Mouse (Mus musculus): ENCODE data around the gene Prkcg. TPM values are rescaled to one million over a fixed set of nuclear protein-coding genes. Genes with fewer than 3 reads are reported as not detected.

Gene Prkcg
- not detected for polyA plus RNA-seq (2014; fragmentation: Illumina TruSeq; extraction: RNeasy Lipid Tissue Mini Kit (QIAGEN cat#74804))

GRCm38 (mm10) chr7:3288976-3289970 lies at the start of gene Prkcg, which contains the start of gene Myadm:
TSS of gene Prkcg (plus strand) at chr7:3289179.
TSS of gene Myadm (plus strand) at chr7:3289080.

GRCm38 (mm10) chr7:3332619-3333521 lies 43.9 kb downstream of the Prkcg start, which contains the start of gene Cacng7:
TSS of gene Cacng7 (plus strand) at chr7:3332955.

Other genes starting within 250 kb of the Prkcg start
- 0.46 TPM for gene AU018091, start 120.0 kb upstream of the Prkcg start, polyA plus RNA-seq (2014; fragmentation: Illumina TruSeq; extraction: RNeasy Lipid Tissue Mini Kit (QIAGEN cat#74804))
- gene Nlrp12, start 39.4 kb upstream of the Prkcg start, polyA plus RNA-seq (2014; fragmentation: Illumina TruSeq; extraction: RNeasy Lipid Tissue Mini Kit (QIAGEN cat#74804)): not detected
- gene Myadm, start 99 bp upstream of the Prkcg start, polyA plus RNA-seq (2014; fragmentation: Illumina TruSeq; extraction: RNeasy Lipid Tissue Mini Kit (QIAGEN cat#74804)): 168 TPM
- gene Cacng7, start 43.8 kb downstream of the Prkcg start, polyA plus RNA-seq (2014; fragmentation: Illumina TruSeq; extraction: RNeasy Lipid Tissue Mini Kit (QIAGEN cat#74804)): 1.5 TPM
- not detected for gene Cacng8, start 101.5 kb downstream of the Prkcg start, polyA plus RNA-seq (2014; fragmentation: Illumina TruSeq; extraction: RNeasy Lipid Tissue Mini Kit (QIAGEN cat#74804))
- gene Cacng6, start 135.0 kb downstream of the Prkcg start, polyA plus RNA-seq (2014; fragmentation: Illumina TruSeq; extraction: RNeasy Lipid Tissue Mini Kit (QIAGEN cat#74804)): 0.46 TPM
- not detected for gene Tarm1, start 213.4 kb downstream of the Prkcg start, polyA plus RNA-seq (2014; fragmentation: Illumina TruSeq; extraction: RNeasy Lipid Tissue Mini Kit (QIAGEN cat#74804))

Measured in ovary, adult 10 weeks (tissue).